In genomic region chr9:77586806-77587591, GRCm38 (mm10) we compare ENCODE assay signal across 17 mouse cellular contexts. TPM values are rescaled to one million over a fixed set of nuclear protein-coding genes. Genes with fewer than 3 reads are reported as not detected.
DNase-seq lines count a peak whose midpoint lies in the region; ATAC-seq lines count a peak whose summit lies in the region.
"Had no signal": no experiment of that assay in that cellular context is flagged by ENCODE, and none has a peak within 500 bp of the region (broad histone marks: within the 10 kb centered on the region; RNA-seq: fewer than 3 reads in every experiment).

No protein-coding gene starts in this region.

- no peak overlapping the region for H3K9ac ChIP-seq in embryonic facial prominence, embryonic 13.5 days
- no peak overlapping the region for H3K9ac ChIP-seq in embryonic facial prominence, embryonic 15.5 days
- H3K9ac ChIP-seq: embryonic facial prominence, embryonic 12.5 days; hindbrain, embryonic 15.5 days had no signal

- 62% methylated on average over 6 of the region's 6 CpGs for WGBS in embryonic facial prominence, embryonic 13.5 days
- 66% methylated on average over 6 of the region's 6 CpGs for WGBS in embryonic facial prominence, embryonic 10.5 days
- 50% methylated on average over 6 of the region's 6 CpGs for WGBS in embryonic facial prominence, embryonic 15.5 days

- H3K4me2 ChIP-seq in embryonic facial prominence, embryonic 13.5 days, result no peak overlapping the region
- H3K4me2 ChIP-seq in embryonic facial prominence, embryonic 15.5 days (replicated peaks), result no peak overlapping the region
- H3K4me2 ChIP-seq: embryonic facial prominence, embryonic 12.5 days; hindbrain, embryonic 15.5 days; liver, embryonic 11.5 days had no signal

- intact Hi-C loops in left cerebral cortex, postnatal 10 days (cut with DNase I), result no loop called here

- no peaks in the 10 kb centered on the region for H3K4me1 ChIP-seq in embryonic facial prominence, embryonic 13.5 days
- H3K4me1 ChIP-seq in embryonic facial prominence, embryonic 10.5 days, result no peaks in the 10 kb centered on the region; the same call in 1 of the 2 replicates
- H3K4me1 ChIP-seq in embryonic facial prominence, embryonic 15.5 days, result no peaks in the 10 kb centered on the region
- H3K4me1 ChIP-seq: embryonic facial prominence, embryonic 12.5 days; hindbrain, embryonic 15.5 days had no signal

- no peaks in the 10 kb centered on the region for H3K27me3 ChIP-seq in embryonic facial prominence, embryonic 13.5 days
- H3K27me3 ChIP-seq in embryonic facial prominence, embryonic 10.5 days (replicated peaks; ENCODE audit: low read depth, poor library complexity, severe bottlenecking), result no peaks in the 10 kb centered on the region
- no peaks in the 10 kb centered on the region for H3K27me3 ChIP-seq in embryonic facial prominence, embryonic 15.5 days
- H3K27me3 ChIP-seq: embryonic facial prominence, embryonic 12.5 days; hindbrain, embryonic 15.5 days had no signal

- no peaks in the 10 kb centered on the region for H3K9me3 ChIP-seq in embryonic facial prominence, embryonic 13.5 days
- H3K9me3 ChIP-seq in embryonic facial prominence, embryonic 10.5 days, result no peaks in the 10 kb centered on the region
- H3K9me3 ChIP-seq in embryonic facial prominence, embryonic 15.5 days (replicated peaks), result no peaks in the 10 kb centered on the region
- H3K9me3 ChIP-seq: embryonic facial prominence, embryonic 12.5 days; hindbrain, embryonic 15.5 days had no signal

- no peak overlapping the region for H3K4me3 ChIP-seq in embryonic facial prominence, embryonic 13.5 days
- no peak overlapping the region for H3K4me3 ChIP-seq in embryonic facial prominence, embryonic 10.5 days
- no peak overlapping the region for H3K4me3 ChIP-seq in embryonic facial prominence, embryonic 15.5 days (replicated peaks)
- H3K4me3 ChIP-seq: embryonic facial prominence, embryonic 12.5 days; hindbrain, embryonic 15.5 days; left cerebral cortex, adult 2 months had no signal

- peak overlapping the region; percentile 55; the same call in 1 of the 2 replicates for H3K27ac ChIP-seq in embryonic facial prominence, embryonic 13.5 days
- H3K27ac ChIP-seq in embryonic facial prominence, embryonic 10.5 days (replicated peaks), result no peak overlapping the region
- H3K27ac ChIP-seq in embryonic facial prominence, embryonic 15.5 days (replicated peaks), result peak overlapping the region; percentile 68
- H3K27ac ChIP-seq: embryonic facial prominence, embryonic 12.5 days; hindbrain, embryonic 15.5 days; left cerebral cortex, adult 2 months had no signal

- H3K36me3 ChIP-seq in embryonic facial prominence, embryonic 13.5 days, result no peaks in the 10 kb centered on the region
- H3K36me3 ChIP-seq in embryonic facial prominence, embryonic 10.5 days (replicated peaks), result no peaks in the 10 kb centered on the region
- H3K36me3 ChIP-seq in embryonic facial prominence, embryonic 15.5 days, result no peaks in the 10 kb centered on the region
- H3K36me3 ChIP-seq: embryonic facial prominence, embryonic 12.5 days; hindbrain, embryonic 15.5 days had no signal

- no peak for DNase-seq in embryonic facial prominence, embryonic 10.5 days (ENCODE audit: low spot score)
- peak; percentile 59 for DNase-seq in A20 (ENCODE audit: low read depth, low spot score)
- peak; percentile 47 for DNase-seq in induced T-regulatory cell, adult 2 months (ENCODE audit: low read depth)
- DNase-seq in adrenal gland, postnatal 4 days (ENCODE audit: low spot score in 2 of 2), result no peak
- DNase-seq in left cerebral cortex, postnatal 10 days (ENCODE audit: extremely low spot score in 1 of 2, low spot score in 2 of 2), result no peak
- DNase-seq in thymus, postnatal 4 days, result no peak
- DNase-seq: adrenal gland, postnatal 25 days; cerebellum, postnatal 25 days; kidney, adult 9 months had no signal

- 0 out of 2 replicates have a peak, but pooled peaks have one; percentile 59 for ATAC-seq in embryonic facial prominence, embryonic 13.5 days (ENCODE audit: insufficient number of reproducible peaks, insufficient read depth, low FRiP score, low TSS enrichment, low read depth)
- no peak for ATAC-seq in embryonic facial prominence, embryonic 15.5 days (ENCODE audit: insufficient number of reproducible peaks, low FRiP score, low TSS enrichment, low read depth)
- ATAC-seq: lung, postnatal 0 days had no signal

RNA-seq across cellular contexts. Expression of gene Lrrc1, which starts 42.3 kb away (rescaled TPM):
- polyA plus RNA-seq in embryonic facial prominence, embryonic 13.5 days (2015; fragmentation: Nextera tagmentation; extraction: Ambion mirVana), result 15.7 and 16.5 TPM in 2 replicates
- 8.4 and 8.7 TPM in 2 replicates for polyA plus RNA-seq in embryonic facial prominence, embryonic 10.5 days (2016; fragmentation: Nextera tagmentation; extraction: Ambion mirVana)
- polyA plus RNA-seq in embryonic facial prominence, embryonic 15.5 days (2015; fragmentation: Nextera tagmentation; extraction: Ambion mirVana), result 17.5 and 19.5 TPM in 2 replicates
- 10 to 100 TPM; 21.3 to 26.5 TPM for total RNA-seq in adrenal gland, postnatal 4 days (2021)
- 1 to 10 TPM; 5.4 to 6.0 TPM for total RNA-seq in left cerebral cortex, postnatal 10 days (2021)

RNA-seq across cellular contexts. Expression of gene Klhl31, which starts 49.3 kb away (rescaled TPM):
- 1.5 and 1.7 TPM in 2 replicates for polyA plus RNA-seq in embryonic facial prominence, embryonic 13.5 days (2015; fragmentation: Nextera tagmentation; extraction: Ambion mirVana)
- 0.26 and 0.35 TPM in 2 replicates for polyA plus RNA-seq in embryonic facial prominence, embryonic 10.5 days (2016; fragmentation: Nextera tagmentation; extraction: Ambion mirVana)
- polyA plus RNA-seq in embryonic facial prominence, embryonic 15.5 days (2015; fragmentation: Nextera tagmentation; extraction: Ambion mirVana), result 12.7 and 17.5 TPM in 2 replicates
- 1 to 10 TPM; 2.0 to 5.0 TPM for total RNA-seq in adrenal gland, postnatal 4 days (2021)
- under 1 TPM; 0.06 to 0.11 TPM for total RNA-seq in left cerebral cortex, postnatal 10 days (2021)
- total RNA-seq: layer of hippocampus, adult 18-20 months had no signal

Comparison
In these comparisons a context has a peak if more than half of its experiments do, and no peak if none do; other contexts are left out.
1. DNase-seq: peak in A20 (single experiment) and induced T-regulatory cell, adult 2 months (single experiment); none in embryonic facial prominence, embryonic 10.5 days (single experiment), adrenal gland, postnatal 4 days (0 of 2), left cerebral cortex, postnatal 10 days (0 of 2) and thymus, postnatal 4 days (single experiment).